Mouse (Mus musculus): ENCODE measurements around the gene Ropn1l.

DNA sequence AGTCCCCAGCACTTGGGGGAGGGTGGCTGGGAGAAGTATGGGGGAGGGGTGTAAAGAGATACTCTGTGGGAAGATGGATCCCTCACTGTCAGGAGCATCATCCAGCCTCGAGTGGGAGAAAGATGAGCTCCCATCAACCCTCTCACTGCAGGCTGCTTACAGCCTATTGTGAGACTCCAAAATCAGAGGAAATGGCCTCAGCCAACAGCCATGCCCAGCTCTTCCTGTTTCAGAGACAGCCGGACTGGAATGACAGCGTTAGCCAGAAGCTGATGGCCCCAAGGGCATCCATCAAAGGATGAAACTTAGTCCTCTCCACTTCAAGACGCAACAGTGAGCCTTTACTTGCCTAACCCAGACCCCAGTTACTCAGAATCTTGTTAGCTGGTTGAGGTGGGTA lies 38.4 kb downstream of the Ropn1l start:
- TF ChIP-seq CTCF (IDR thresholded peaks at IDR 0.05; ENCODE audit: low read depth, low read length) (no peak), POLR2A (IDR thresholded peaks at IDR 0.05; ENCODE audit: extremely low read depth, insufficient read depth, low read length) (no peak)

Measured in liver, adult 2 months (tissue).